Mouse (Mus musculus): Measurements from ENCODE around the gene Lrch4.

DNA sequence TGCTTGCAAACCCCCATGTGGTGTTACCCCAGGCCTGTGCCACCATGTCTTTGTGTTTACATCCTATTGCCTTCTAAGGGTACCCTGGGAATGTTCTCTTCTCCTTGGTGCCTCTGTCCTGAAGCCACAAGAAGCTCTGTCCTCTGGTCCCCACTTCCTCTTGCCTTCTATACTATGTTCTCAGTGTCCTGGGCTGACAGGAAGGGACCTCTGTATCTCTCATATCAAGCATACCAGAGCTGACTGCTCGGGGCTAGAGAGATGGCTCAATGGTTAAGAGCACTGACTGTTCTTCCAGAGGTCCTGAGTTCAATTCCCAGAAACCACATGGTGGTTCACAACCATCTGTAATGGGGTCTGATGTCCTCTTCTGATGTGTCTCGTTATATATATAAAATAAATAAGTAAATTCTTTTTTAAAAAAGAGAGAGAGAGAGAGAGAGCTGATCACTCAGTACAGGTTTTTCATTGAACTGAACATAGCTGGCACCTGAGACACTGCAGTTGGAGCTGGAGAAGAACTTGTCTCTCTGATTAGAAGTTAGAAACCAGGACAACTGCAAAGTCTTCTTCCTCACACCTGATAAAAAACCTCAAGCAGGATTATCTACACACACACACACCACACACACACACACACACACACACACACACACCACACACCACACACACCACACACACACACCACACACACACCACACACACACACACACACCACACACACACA lies 30.7 kb upstream of the Lrch4 start:
- TF ChIP-seq POLR2A (IDR thresholded peaks at IDR 0.05; ENCODE audit: control insufficient read depth, extremely low read depth, insufficient read depth, low read length, poor library complexity) (no peak), CTCF (IDR thresholded peaks at IDR 0.05; ENCODE audit: borderline replicate concordance, control insufficient read depth, extremely low read depth, insufficient read depth, low read length, poor library complexity) (no peak)
